Mouse (Mus musculus) forebrain, embryonic 14.5 days (tissue): ENCODE results near the gene 2410004B18Rik. TPM values are rescaled to one million over a fixed set of nuclear protein-coding genes. Genes with fewer than 3 reads are reported as not detected.

Experiments
- polyA plus RNA-seq: library from polyadenylated mRNA; unstranded; fragments of >200 nt; fragmentation: Nextera tagmentation; extraction: Ambion mirVana; gene quantifications from 2 replicates; pipeline ENCODE4 v1.2.1, GENCODE M21; 2014

The 2410004B18Rik gene
- polyA plus RNA-seq, 1 experiment from 2014 or later, result 76.4 TPM

Other genes with a start within 250 kb of the 2410004B18Rik start
- gene Ddah1, start 179.3 kb upstream of the 2410004B18Rik start, polyA plus RNA-seq, result 129 and 147 TPM in 2 replicates
- gene Bcl10, start 15.2 kb upstream of the 2410004B18Rik start, polyA plus RNA-seq, result 41.7 and 50.4 TPM in 2 replicates
- 0.52 and 0.67 TPM in 2 replicates for gene Syde2, start 49.9 kb downstream of the 2410004B18Rik start, polyA plus RNA-seq
- gene Wdr63, start 170.1 kb downstream of the 2410004B18Rik start, polyA plus RNA-seq, result 1.5 and 2.1 TPM in 2 replicates
- gene Mcoln3, start 179.4 kb downstream of the 2410004B18Rik start, polyA plus RNA-seq, result 0.40 and 0.46 TPM in 2 replicates
- gene Mcoln2, start 211.8 kb downstream of the 2410004B18Rik start, polyA plus RNA-seq, result 0.56 TPM in 1 of 2 replicates, not detected in the other